Mouse (Mus musculus) retina, postnatal 1 day (tissue): ENCODE measurements at regions not wholly inside any gene's neighbourhood (a gene's known extent, or its start where the extent isn't known, plus 50 kb on each side); places are given as distances from the start of the nearest gene placed in this dataset.
"Not testable (repeated sequence)": the region's sequence is repeated elsewhere in the genome, so short reads cannot be mapped to it uniquely, and the experiment has no call there.

ENCODE experiments used
- DNase-seq: peaks from one replicate; pipeline ENCODE4 v3.0.0-alpha.2; 2012

DNA sequence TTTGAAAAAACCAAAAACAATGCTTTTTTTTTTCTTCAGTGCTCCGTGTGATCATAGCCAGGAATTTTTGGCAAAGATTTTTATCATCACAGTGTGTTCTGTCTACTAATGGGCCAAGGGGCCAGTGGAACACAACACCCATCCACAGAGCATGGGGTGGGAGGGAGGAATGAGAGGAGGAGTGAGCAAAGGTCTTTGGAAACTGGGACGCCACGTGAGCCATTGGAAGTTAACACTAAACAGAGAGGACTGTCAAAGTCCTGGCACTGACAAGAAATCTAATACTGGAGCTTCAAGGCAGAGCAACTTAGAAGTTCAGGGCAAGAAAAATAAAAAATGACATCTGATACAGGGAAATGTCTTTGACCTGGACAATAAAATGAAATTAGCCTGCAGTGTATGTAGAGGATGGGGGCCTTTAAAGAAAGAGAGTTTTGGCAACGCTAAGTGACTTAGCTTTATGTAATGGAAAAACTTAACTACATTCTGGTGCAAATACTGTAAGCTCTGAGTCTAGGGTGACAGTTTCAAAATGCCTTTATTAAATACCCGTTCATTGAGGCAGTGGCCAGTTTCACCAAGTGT, 133.5 kb upstream of the Gm12728 start:
- peak; percentile 8 for DNase-seq

DNA sequence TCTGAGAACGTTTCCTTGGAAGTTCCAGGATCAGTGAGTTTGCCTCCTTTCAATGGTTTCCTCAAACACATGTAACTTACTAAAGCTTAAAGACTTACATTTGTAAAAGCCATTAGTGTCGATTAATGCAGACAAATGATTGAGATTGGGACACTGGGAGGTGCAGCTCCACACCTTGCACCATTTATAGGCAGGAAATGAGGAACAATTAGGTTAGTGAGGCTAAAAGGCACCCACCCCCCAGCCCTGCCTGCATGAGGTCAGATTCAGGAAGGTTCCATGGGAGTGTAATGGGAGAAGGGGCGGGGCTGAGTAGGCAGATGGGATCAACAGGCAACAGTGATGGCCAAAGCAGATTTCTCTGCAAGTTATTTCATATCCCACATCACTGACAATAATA, 131.1 kb upstream of the Gm12728 start:
- no peak for DNase-seq

DNA sequence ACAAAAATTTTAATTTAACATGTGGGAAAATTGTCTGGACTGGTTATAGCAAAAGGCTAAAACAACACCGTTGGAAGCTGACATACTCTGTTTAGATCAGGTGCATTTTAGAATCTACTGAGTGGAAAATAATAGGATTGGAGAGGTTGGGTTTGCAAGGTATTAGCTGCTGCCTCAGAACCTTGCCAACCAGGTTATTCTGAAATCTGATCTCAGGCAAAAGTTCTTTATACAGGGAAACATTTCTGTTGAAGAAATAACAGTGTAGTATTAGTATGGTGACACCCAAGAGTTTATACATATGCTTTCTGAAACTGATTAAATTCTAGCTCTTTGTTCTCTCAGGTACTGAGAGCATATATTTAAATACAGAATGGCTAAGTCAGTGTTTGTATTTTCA, 113.0 kb upstream of the Gm12728 start:
- DNase-seq: no peak

DNA sequence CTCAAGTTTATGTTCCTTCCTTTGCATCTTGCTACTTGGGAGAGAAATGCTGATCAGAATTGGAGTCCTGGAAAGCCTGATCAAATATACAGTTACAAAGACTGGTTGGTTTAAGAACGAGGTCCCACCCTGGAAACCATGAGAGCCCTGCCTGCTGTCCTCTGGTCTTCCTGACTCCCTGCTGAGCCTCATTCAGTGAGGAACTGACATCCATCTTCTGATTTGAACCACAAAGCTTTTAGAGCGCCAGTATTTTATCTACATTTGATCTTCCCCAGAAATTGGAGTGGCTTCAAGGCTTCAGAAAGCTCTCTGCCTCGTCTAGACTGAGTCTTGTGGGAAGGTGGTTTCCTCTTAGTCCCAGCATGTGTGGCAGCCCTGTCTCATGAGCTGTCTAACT, 99.0 kb upstream of the Gm12728 start:
- no peak for DNase-seq

DNA sequence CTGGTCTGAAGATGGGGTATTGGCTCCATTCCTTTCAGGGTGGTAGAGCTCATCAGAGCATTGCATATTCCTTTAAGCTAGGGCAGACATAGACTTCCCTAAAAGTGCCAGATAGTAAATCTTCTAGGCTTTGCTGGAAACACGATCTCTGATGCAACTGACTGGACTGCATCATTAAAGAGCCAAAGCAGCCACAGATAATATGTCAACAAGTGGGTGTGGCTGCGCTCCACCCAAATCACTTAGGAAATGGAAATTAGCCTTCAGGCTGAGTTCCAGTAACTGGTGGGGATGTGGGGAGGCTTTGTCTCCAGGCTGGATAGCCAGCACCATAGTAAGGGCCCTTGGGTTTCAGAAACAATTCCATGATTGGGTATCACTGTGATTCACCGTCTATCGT, 97.3 kb upstream of the Gm12728 start:
- no peak for DNase-seq

DNA sequence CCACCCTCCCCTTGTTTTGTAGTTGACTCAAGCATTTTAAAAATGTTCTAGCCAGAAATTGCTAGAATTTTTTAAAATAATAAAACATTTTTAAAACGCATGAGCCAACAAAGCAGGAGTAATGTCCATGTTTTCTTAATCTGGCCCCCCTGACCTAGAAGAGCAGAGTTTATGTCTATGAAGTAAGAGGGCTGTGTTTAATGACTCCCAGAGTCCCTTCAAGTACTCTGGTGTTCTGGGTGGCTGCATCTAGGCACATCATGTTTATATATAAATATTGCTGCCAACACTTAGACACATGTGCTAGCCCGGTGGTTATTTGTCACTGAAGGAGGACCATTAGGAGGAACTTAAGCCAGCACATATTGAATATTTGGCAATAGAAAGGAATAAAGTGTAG, 93.8 kb upstream of the Gm12728 start:
- DNase-seq: no peak

DNA sequence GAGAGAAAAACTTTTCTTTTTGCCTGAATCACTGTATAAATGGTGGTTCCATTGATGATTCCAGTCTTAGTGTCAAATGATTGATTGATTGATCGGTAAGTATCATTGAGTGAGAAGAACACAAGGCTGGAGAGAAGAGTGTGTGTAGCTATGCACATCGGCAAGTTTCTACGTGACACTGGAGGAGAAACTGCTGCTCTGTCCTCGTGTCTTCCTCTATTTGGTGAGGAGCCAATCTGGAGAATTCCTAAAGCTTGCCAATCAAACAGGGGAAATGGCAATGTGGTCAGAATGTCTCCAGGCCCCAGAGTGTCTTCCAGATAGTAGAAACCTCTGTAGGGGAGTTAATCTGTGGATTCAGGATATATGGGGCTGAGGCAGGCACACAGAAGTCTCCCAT, 92.5 kb upstream of the Gm12728 start:
- DNase-seq: no peak

DNA sequence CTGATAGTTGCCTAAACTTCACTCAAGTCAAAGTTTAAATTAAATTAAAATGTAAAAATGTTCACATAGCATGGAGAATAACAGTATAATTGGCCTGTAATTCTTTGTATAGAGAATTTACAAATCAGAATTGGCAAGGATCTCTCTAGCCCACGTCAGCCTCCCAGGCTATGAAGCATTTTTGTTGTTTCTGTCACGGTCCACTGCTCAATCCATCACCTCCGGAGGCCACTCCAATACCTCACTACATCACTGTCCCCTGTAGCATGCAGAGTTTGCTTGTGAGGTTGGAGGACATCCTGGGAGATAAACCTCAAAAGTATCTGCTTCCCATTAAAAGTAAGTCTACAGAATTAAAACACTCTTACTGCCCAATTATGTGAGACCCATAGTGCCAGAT, 87.6 kb upstream of the Gm12728 start:
- peak; percentile 81 for DNase-seq

DNA sequence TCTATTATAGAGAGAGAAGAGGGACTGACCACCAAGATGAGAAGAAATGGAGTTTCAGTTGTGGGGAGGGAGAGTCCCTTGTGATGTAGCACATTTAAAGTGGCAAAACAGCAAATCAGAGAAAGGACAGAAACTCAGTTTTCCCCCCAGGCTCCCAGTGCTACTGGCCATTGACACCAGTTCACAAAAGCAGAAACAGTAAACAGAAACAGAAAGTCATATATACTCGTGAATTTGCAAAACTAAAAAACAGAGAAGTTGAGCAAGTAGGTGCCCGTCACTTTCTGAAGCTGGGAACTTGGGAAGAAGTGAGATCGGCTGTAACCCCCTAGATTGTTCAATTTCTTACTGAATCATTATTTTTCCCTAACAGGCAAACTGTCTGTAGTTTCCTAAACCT, 86.3 kb upstream of the Gm12728 start:
- no peak for DNase-seq

DNA sequence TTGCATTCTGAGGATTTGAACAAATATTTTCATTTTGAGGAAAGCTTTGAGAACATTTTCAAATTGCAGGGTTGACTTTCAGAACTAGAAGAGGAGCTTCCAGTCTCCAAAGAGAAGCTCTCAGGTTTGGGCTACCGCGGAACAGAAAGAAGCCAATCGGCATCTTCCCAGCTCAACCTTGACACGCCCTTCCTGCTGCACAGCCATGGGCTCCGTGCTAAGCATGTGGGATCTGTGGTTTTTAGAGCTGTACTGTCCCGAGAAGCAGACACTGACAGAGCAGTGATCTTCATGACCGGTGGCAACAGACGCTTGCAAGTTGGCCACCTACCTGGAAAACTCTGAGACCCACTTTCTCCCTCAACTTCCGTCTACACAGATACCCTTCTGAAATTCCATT, 85.4 kb upstream of the Gm12728 start:
- DNase-seq: no peak

DNA sequence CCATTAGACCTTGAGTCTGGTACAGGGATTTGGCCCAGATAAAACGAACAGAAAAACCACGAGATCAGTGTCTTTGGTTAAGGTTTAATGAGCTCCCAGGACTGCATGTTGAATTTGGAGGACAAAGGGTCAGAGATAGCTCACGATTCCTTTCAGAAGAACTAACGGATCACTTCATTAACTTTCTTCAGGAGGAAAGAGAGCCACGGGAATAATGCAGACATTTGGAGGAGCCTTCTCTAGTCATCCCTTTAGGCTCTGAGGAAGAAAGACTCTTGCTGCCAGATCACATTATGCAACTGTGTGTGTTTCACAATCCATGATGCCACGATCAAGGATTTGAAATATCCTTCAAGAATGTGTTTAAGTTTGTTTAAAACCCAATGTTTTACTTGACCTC, 83.7 kb upstream of the Gm12728 start:
- peak; percentile 58 for DNase-seq

DNA sequence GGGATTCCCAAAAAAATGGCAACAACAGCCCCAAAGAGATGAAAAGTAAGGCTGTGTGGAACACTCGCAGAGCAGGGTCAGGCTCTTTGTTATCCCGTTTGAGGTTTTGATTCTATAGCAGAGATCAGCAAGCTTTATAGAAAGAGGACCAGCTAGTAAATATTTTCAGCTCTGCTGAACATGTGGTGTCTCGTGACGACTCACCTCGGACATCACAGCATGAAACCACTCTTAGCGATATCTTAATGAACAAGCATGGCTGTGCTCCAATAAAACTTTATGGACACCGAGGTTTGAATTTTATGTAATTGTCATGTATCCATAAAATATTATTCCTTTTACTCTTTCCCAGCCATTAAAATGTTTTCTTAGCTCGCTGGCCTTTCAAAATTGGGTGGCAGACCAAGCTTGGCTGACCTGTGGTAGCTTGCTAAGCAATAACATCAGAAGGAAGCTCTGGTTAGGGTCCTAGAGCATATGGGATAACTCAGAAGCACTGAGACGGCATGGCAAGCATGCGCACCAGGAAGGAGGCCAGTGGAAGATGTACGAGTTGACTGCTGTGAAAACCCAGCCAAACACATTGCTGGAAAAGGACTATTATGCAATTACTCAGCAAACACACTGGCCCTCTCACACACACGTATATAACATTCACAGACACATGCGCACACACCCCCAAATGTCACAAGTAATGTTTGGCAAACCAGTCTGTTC, 81.4 kb upstream of the Gm12728 start:
- no peak for DNase-seq

DNA sequence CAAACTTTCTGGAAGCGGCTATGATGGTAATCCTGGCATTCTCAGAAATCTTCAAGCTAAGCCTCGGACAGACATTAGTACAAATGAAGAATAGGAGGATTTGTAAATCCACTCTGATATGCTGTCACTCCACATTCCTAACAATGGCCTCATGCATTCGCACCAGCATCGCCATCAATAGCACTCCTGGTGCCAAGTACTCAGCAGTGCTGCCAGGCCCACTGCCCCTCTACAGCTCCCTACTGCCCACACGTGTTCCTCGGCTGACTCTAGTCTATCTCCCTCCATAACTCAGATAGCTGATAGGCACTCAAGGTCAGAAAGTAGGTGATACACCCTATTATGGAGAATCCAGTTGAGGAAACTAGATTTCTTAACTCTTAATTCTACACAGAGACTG, 75.7 kb upstream of the Gm12728 start:
- DNase-seq: no peak

DNA sequence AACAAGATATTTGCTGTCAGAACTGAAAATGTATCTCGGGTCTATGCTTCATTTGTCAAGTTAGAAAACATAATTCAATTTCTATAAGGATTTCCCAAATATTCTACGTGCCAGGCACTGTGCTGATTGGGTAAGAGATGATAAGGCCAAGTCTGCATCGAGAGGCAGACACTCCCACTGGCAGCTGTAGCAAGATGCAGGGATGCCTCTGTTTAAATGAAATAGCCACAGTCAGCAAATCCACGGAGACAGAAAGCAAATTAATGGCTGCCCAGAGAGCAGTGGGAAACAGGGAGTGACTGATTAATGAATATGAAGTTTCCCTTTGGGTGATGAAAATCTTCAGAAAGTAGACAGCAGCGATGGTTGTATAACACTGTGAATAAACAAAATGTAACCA, 71.6 kb upstream of the Gm12728 start:
- DNase-seq: peak; percentile 18

DNA sequence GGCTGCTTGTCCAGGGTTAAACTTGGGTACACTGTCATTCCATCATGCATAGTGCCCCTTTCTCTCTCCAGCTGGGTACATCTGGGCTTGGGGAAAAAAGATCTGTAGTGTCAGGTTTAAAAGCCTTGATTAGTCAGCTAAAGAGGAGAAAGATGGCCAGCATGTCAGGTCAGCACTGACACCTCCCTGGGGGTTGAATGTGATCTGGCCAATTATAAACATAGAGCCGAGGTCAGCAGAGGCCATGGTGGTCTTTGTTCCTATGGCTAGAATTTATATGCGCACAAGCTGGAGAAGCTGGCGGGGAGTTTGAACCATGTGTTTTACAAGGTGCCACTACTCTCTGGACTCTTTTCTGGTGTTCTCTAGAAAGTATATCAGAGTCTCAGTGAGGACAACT, 61.0 kb upstream of the Gm12728 start:
- DNase-seq: no peak

DNA sequence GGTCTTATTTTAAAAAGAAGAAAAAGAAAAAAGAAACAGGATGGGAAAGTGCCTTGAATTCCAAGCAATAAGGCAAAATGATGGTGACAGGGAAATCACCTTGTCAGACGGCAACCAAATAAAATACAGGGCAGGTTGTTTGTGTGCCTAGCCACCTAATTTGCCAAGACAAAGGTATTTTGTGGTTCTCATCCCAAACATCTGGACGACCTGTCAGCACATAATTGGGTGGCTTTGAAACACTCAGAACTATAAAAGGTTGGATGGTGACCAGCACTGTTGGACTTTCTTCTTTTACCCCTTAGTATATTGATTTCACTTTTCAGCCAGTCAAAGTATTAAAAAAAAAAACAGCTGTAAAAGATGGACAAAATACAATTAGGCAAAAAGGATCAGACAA, 58.8 kb upstream of the Gm12728 start:
- DNase-seq: no peak

DNA sequence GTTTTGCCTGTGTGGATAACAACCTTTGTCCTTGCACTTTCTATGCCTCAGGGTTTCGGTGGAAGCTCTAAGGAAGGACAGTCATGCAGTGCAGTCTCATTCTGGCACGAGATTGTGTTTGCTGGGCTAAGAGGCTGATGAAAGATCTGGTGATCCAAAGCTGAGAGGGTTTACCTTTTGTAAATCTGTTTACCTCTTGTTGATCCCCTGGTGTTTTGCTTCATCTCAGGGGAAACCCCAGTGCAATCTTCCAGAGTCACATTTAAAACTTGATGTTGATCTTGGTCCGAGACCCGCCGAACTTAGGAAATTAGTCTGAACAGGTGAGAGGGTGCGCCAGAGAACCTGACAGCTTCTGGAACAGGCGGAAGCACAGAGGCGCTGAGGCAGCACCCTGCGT, 54.6 kb upstream of the Gm12728 start:
- not testable (repeated sequence) for DNase-seq
